Mouse (Mus musculus): ENCODE data around the gene Ggcx. TPM values are rescaled to one million over a fixed set of nuclear protein-coding genes. Genes with fewer than 3 reads are reported as not detected.
"Not testable (repeated sequence)": the region's sequence is repeated elsewhere in the genome, so short reads cannot be mapped to it uniquely, and the experiment has no call there.

Ggcx gene
- polyA plus RNA-seq, 1 experiment from 2014 or later: 18.7 TPM

- WGBS: 81% methylated on average over 4 of the region's 4 CpGs
- H3K4me1 ChIP-seq (replicated peaks): peaks cover 13% of the 10 kb centered on the region
- no peak overlapping the region for H3K4me2 ChIP-seq (replicated peaks)
- H3K36me3 ChIP-seq: no peaks in the 10 kb centered on the region
- no peaks in the 10 kb centered on the region for H3K9me3 ChIP-seq
- no peak overlapping the region for H3K27ac ChIP-seq
- no peak overlapping the region for H3K4me3 ChIP-seq (replicated peaks)
- no peak for ATAC-seq
- no peak overlapping the region for H3K9ac ChIP-seq (replicated peaks)
- H3K27me3 ChIP-seq: no peaks in the 10 kb centered on the region
These were observed 42.5 kb downstream of the Ggcx start for GRCm38 (mm10) chr6:72456567-72456966.

GRCm38 (mm10) chr6:72458418-72458817 lies 44.3 kb downstream of the Ggcx start:
- H3K9ac ChIP-seq (replicated peaks): no peak overlapping the region
- no peak for ATAC-seq
- no peaks in the 10 kb centered on the region for H3K9me3 ChIP-seq
- 89% methylated on average over 7 of the region's 7 CpGs for WGBS
- H3K27ac ChIP-seq: no peak overlapping the region
- no peak overlapping the region for H3K4me2 ChIP-seq (replicated peaks)
- no peaks in the 10 kb centered on the region for H3K36me3 ChIP-seq
- H3K4me1 ChIP-seq (replicated peaks): peaks cover 13% of the 10 kb centered on the region
- H3K27me3 ChIP-seq: no peaks in the 10 kb centered on the region
- no peak overlapping the region for H3K4me3 ChIP-seq (replicated peaks)

- no peaks in the 10 kb centered on the region for H3K36me3 ChIP-seq
- H3K4me1 ChIP-seq (replicated peaks): peaks cover 13% of the 10 kb centered on the region
- ATAC-seq: no peak
- no peak overlapping the region for H3K4me2 ChIP-seq (replicated peaks)
- no peak overlapping the region for H3K9ac ChIP-seq (replicated peaks)
- WGBS: 69% methylated on average over 5 of the region's 5 CpGs
- H3K9me3 ChIP-seq: no peaks in the 10 kb centered on the region
- no peak overlapping the region for H3K4me3 ChIP-seq (replicated peaks)
- no peaks in the 10 kb centered on the region for H3K27me3 ChIP-seq
- H3K27ac ChIP-seq: no peak overlapping the region
These were observed 44.8 kb downstream of the Ggcx start for GRCm38 (mm10) chr6:72458921-72459320.

DNA sequence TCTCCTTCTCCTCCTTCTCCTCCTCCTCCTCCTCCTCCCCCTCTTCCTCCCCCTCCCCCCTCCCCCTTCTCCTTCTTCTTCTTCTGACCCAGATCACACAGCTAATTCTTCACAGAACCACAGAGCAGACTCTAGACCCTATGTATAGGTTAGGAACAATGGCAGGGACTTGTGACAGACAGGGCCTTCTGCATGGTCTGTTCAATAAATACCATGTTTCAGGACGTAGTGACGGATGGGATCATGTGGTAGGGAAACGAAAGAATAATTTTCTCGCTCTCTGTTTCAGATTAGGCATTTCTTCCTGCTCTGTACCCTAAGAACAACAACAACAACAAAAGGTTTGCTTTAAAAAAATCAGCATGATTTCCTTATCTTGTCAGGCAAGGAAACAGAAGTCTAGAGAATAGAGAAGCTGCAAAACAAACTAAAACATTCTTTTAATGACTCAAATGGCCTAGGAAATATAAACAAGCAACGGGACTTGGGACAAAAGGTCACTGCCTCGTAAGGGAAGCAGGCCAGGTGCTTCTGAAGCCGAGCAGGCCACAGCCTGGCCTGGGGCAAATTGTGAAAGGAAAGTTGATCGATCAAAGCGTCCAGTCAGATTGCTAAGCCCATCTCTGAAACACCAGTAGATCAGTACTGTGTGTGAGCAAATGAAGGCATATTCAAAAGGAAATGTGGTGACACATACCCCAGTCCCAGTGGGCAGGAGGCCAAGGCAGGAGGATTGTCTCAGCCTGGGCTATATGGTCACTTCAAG lies 46.1 kb downstream of the Ggcx start:
- no peaks in the 10 kb centered on the region for H3K27me3 ChIP-seq
- H3K9me3 ChIP-seq: no peaks in the 10 kb centered on the region
- H3K4me2 ChIP-seq (replicated peaks): no peak overlapping the region
- H3K36me3 ChIP-seq: no peaks in the 10 kb centered on the region
- H3K4me1 ChIP-seq (replicated peaks): peaks cover under 1% of the 10 kb centered on the region
- no peak overlapping the region for H3K4me3 ChIP-seq (replicated peaks)
- WGBS: 78% methylated on average over 9 of the region's 9 CpGs
- no peak for ATAC-seq
- no peak overlapping the region for H3K27ac ChIP-seq
- no peak overlapping the region for H3K9ac ChIP-seq (replicated peaks)

GRCm38 (mm10) chr6:72462550-72463257 lies 48.6 kb downstream of the Ggcx start:
- not testable (repeated sequence) for H3K27ac ChIP-seq; H3K4me1 ChIP-seq (replicated peaks); H3K4me2 ChIP-seq (replicated peaks); H3K4me3 ChIP-seq (replicated peaks); H3K9me3 ChIP-seq; H3K36me3 ChIP-seq; H3K27me3 ChIP-seq; ATAC-seq; H3K9ac ChIP-seq (replicated peaks)
- WGBS: 83% methylated on average over 5 of the region's 5 CpGs

- no peaks in the 10 kb centered on the region for H3K27me3 ChIP-seq
- no peaks in the 10 kb centered on the region for H3K36me3 ChIP-seq
- no peaks in the 10 kb centered on the region for H3K4me1 ChIP-seq (replicated peaks)
- H3K9me3 ChIP-seq: no peaks in the 10 kb centered on the region
- H3K4me2 ChIP-seq (replicated peaks): no peak overlapping the region
- 83% methylated on average over 8 of the region's 8 CpGs for WGBS
- no peak overlapping the region for H3K4me3 ChIP-seq (replicated peaks)
- no peak overlapping the region for H3K27ac ChIP-seq
- no peak for ATAC-seq
- H3K9ac ChIP-seq (replicated peaks): no peak overlapping the region
These were observed 51.5 kb downstream of the Ggcx start for GRCm38 (mm10) chr6:72465361-72466157.

- H3K4me3 ChIP-seq (replicated peaks): no peak overlapping the region
- 88% methylated on average over 4 of the region's 4 CpGs for WGBS
- no peaks in the 10 kb centered on the region for H3K27me3 ChIP-seq
- ATAC-seq: no peak
- no peaks in the 10 kb centered on the region for H3K4me1 ChIP-seq (replicated peaks)
- H3K9ac ChIP-seq (replicated peaks): no peak overlapping the region
- no peak overlapping the region for H3K4me2 ChIP-seq (replicated peaks)
- no peaks in the 10 kb centered on the region for H3K36me3 ChIP-seq
- no peaks in the 10 kb centered on the region for H3K9me3 ChIP-seq
- no peak overlapping the region for H3K27ac ChIP-seq
These were observed 52.1 kb downstream of the Ggcx start for GRCm38 (mm10) chr6:72466171-72466570.

GRCm38 (mm10) chr6:72473264-72474041 lies 59.3 kb downstream of the Ggcx start:
- H3K27ac ChIP-seq: no peak overlapping the region
- H3K9me3 ChIP-seq: no peaks in the 10 kb centered on the region
- 70% methylated on average over 14 of the region's 14 CpGs for WGBS
- no peak overlapping the region for H3K4me3 ChIP-seq (replicated peaks)
- no peak overlapping the region for H3K9ac ChIP-seq (replicated peaks)
- ATAC-seq: no peak
- no peaks in the 10 kb centered on the region for H3K4me1 ChIP-seq (replicated peaks)
- no peak overlapping the region for H3K4me2 ChIP-seq (replicated peaks)
- H3K27me3 ChIP-seq: no peaks in the 10 kb centered on the region
- H3K36me3 ChIP-seq: no peaks in the 10 kb centered on the region

GRCm38 (mm10) chr6:72475221-72475985 lies 61.3 kb downstream of the Ggcx start:
- whole genome bisulfite sequencing: 89% methylated on average over 4 of the region's 4 CpGs
- no peak for ATAC-seq
- Histone ChIP-seq H3K27me3 (no peaks in the 10 kb centered on the region), H3K4me3 (replicated peaks) (no peak overlapping the region), H3K4me1 (replicated peaks) (no peaks in the 10 kb centered on the region), H3K27ac (no peak overlapping the region), H3K36me3 (no peaks in the 10 kb centered on the region), H3K4me2 (replicated peaks) (no peak overlapping the region), H3K9me3 (no peaks in the 10 kb centered on the region), H3K9ac (replicated peaks) (no peak overlapping the region)

DNA sequence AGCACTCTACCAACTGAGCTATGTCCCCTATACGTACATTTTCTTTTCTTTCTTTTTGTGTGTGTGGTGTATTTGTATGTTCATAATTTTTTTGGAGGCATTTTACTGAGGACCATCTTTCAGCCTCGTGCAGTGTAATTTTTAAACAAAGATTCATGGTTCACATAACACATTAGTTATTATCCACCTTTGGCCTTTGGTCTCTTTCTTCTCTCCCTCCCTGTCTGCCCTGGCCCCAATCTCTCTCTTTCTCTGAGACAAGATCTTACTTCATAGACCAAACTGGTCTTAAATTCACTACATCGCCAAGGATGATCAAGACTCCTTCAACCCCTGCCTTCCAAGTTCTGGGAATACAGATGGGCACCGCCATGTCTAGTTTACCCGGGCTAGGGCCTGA lies 62.7 kb downstream of the Ggcx start:
- H3K9ac ChIP-seq (replicated peaks): no peak overlapping the region
- no peaks in the 10 kb centered on the region for H3K36me3 ChIP-seq
- H3K27me3 ChIP-seq: no peaks in the 10 kb centered on the region
- H3K4me3 ChIP-seq (replicated peaks): no peak overlapping the region
- WGBS: 92% methylated on average over 5 of the region's 5 CpGs
- H3K9me3 ChIP-seq: no peaks in the 10 kb centered on the region
- no peak for ATAC-seq
- H3K4me1 ChIP-seq (replicated peaks): no peaks in the 10 kb centered on the region
- H3K4me2 ChIP-seq (replicated peaks): no peak overlapping the region
- H3K27ac ChIP-seq: no peak overlapping the region

DNA sequence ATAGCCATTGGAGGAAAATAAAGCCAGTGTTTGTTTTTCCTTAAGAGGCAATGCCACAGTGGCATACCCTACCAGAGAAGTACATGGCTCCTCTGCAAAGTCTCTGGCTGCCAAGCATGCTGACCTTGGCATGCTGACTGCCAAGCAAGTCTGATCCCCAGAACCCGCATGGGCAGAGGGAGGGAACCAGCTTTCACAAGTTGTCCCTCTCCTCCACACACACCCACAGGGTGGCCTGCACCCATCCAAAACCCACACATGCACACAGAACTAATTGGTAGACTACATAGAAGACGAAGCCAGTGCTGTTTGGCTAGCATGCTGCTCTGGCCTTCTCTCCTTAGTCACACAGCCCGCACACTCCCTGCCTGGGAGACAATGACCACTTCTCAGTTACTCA lies 63.5 kb downstream of the Ggcx start:
- WGBS: 92% methylated on average over 3 of the region's 3 CpGs

More for the DNA sequence above, 63.5 kb downstream of the Ggcx start:
- H3K9ac ChIP-seq (replicated peaks): no peak overlapping the region
- no peaks in the 10 kb centered on the region for H3K27me3 ChIP-seq
- no peaks in the 10 kb centered on the region for H3K9me3 ChIP-seq
- H3K4me2 ChIP-seq (replicated peaks): no peak overlapping the region
- no peak for ATAC-seq
- H3K27ac ChIP-seq: no peak overlapping the region
- no peaks in the 10 kb centered on the region for H3K4me1 ChIP-seq (replicated peaks)
- H3K4me3 ChIP-seq (replicated peaks): no peak overlapping the region
- no peaks in the 10 kb centered on the region for H3K36me3 ChIP-seq
